Mouse (Mus musculus): ENCODE data around the gene Rxfp2. TPM values are rescaled to one million over a fixed set of nuclear protein-coding genes. Genes with fewer than 3 reads are reported as not detected.

Gene Rxfp2
- polyA plus RNA-seq (2012; rRNA removed) = 0.06 and 0.09 TPM in 2 replicates

DNA sequence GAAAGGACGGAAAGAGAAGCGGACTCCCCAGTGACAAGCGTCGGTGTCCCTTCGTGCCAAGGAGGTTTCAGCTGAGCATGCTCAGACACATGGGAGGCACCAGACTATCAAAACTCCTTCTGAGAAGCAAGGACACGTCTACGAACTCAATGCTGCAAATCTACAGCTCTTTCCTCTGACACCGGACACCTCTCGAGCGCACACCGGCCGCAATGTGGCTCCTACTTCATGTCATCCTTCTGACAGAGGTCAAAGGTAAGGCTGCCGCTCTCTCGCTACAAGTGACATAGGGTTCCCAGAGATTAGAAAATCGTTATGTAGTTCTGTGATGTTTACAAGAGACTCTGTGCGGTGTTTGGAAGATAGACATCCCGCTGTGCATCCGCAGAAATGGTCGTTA lies at the start of gene Rxfp2:
TSS of gene Rxfp2 (plus strand) at position 20 of the 400 bp plus-strand sequence.

DNA sequence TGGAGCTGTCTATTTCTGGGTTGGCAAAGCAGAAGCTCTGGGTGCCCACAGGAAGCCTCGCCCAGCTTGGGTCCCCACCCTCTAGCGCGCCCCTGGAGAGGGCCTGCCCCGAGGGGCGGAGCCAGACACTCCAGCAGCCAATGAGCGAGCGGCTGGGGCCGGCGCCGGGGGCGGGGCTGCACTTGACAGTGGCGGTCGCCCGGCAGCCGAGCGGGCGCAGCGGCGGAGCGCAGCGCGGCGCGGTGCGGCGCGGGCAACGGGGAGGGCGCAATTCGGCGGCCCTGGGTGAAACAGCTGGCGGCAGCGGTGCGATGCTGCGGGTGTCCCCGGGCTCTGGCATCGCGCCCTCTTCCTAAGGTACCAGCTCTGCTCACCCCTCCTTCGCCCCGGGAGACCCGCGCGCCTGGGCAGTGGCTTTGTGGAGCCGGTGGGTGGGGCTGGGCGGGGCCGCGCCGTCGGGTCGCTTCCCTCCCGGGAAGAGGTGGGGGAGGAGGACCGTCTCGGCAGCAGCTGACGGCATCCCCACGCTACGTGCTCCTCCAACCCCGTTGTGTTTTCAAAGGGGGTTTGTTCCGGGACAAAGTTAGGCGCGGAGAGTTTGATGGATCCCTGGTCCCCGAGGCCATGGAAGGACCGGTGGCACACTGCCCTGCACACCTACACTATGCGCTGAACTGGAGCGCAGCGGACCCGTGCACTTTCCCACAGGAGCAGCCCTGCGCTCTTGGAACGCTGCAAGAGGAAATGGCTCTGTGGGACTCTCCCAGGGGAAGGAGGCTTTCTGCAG lies 100.2 kb downstream of the Rxfp2 start, which contains the start of gene Fry:
TSS of gene Fry (plus strand) at position 191 of the 787 bp plus-strand sequence.

Other genes starting within 250 kb of the Rxfp2 start
- 10.0 and 11.2 TPM in 2 replicates for gene Fry, start 100.0 kb downstream of the Rxfp2 start, polyA plus RNA-seq (2012; rRNA removed)